Mouse (Mus musculus) neural tube, embryonic 14.5 days (tissue): Measurements from ENCODE around the gene Usp32. TPM values are rescaled to one million over a fixed set of nuclear protein-coding genes. Genes with fewer than 3 reads are reported as not detected.

Experiments
- ATAC-seq: fragments of 200-750 bp; cut with Nextera tagmentation; 2 replicates; pipeline ENCODE4 v1.8.0; 2017; ENCODE audit warnings: low read depth, mild to moderate bottlenecking, moderate TSS enrichment, moderate library complexity
- H3K27ac ChIP-seq: fragments of 300-500 bp; sonication (generic); 2 replicates; pipeline ENCODE4 v1.5.1; 2014; ENCODE audit warnings: low read depth, mild to moderate bottlenecking, control low read depth, low read length, moderate library complexity, mixed read lengths
- H3K27me3 ChIP-seq: fragments of 300-500 bp; sonication (generic); 2 replicates; pipeline ENCODE4 v1.6.1; 2014; ENCODE audit warnings: low read length; ENCODE audit not compliant: control insufficient read depth, insufficient read depth
- H3K36me3 ChIP-seq: fragments of 300-500 bp; sonication (generic); 2 replicates; pipeline ENCODE4 v1.6.1; 2014; ENCODE audit warnings: low read length, mixed read lengths; ENCODE audit not compliant: control insufficient read depth, insufficient read depth
- H3K4me1 ChIP-seq: fragments of 300-500 bp; sonication (generic); 2 replicates; pipeline ENCODE4 v1.6.1; 2014; ENCODE audit warnings: low read length; ENCODE audit not compliant: control insufficient read depth, insufficient read depth
- H3K4me2 ChIP-seq: fragments of 300-500 bp; sonication (generic); 2 replicates; pipeline ENCODE4 v1.6.1; 2014; ENCODE audit warnings: mild to moderate bottlenecking, low read depth, low read length, control low read depth
- H3K4me3 ChIP-seq: fragments of 300-500 bp; sonication (generic); 2 replicates; pipeline ENCODE4 v1.5.1; 2014; ENCODE audit warnings: low read depth, low read length, control low read depth, mixed read lengths
- H3K9ac ChIP-seq: fragments of 300-500 bp; sonication (generic); replicated peaks from 2 replicates; pipeline ENCODE4 v1.6.1; 2014; ENCODE audit warnings: low read depth, mild to moderate bottlenecking, control low read depth, low read length, mixed read lengths
- H3K9me3 ChIP-seq: fragments of 300-500 bp; sonication (generic); 2 replicates; pipeline ENCODE4 v1.6.1; 2016; ENCODE audit warnings: low read length; ENCODE audit not compliant: control insufficient read depth
- WGBS: fragments of 180-500 bp; shearing (Covaris S2); extraction: QIAGEN DNeasy Blood & Tissue Kit; methylation state at CpG from one replicate; pipeline ENCODE4 v1.1.7; 2014; 5-methylcytosine and 5-hydroxymethylcytosine counted together
- polyA plus RNA-seq: library from polyadenylated mRNA; unstranded; fragments of >200 nt; fragmentation: Nextera tagmentation; extraction: Ambion mirVana; gene quantifications from 2 replicates; pipeline ENCODE4 v1.2.1, GENCODE M21; 2014

Usp32 gene
- polyA plus RNA-seq, 1 experiment from 2014 or later, result 21.1 TPM

GRCm38 (mm10) chr11:84966696-84967095, 173.3 kb downstream of the Usp32 start:
- 70% methylated on average over 4 of the region's 4 CpGs for WGBS
- H3K27me3 ChIP-seq, result no peaks in the 10 kb centered on the region
- H3K9ac ChIP-seq, result no peak overlapping the region
- no peak overlapping the region for H3K4me2 ChIP-seq
- peaks cover 7% of the 10 kb centered on the region; the same call in 1 of the 2 replicates for H3K4me1 ChIP-seq
- no peak overlapping the region for H3K4me3 ChIP-seq
- H3K36me3 ChIP-seq, result no peaks in the 10 kb centered on the region
- no peak overlapping the region for H3K27ac ChIP-seq
- H3K9me3 ChIP-seq, result no peaks in the 10 kb centered on the region
- ATAC-seq, result no peak

- Histone ChIP-seq H3K36me3 (no peaks in the 10 kb centered on the region), H3K27me3 (peaks cover 4% of the 10 kb centered on the region; the same call in 1 of the 2 replicates), H3K9me3 (no peaks in the 10 kb centered on the region), H3K4me1 (peaks cover 7% of the 10 kb centered on the region; the same call in 1 of the 2 replicates), H3K9ac (no peak overlapping the region), H3K4me2 (no peak overlapping the region), H3K27ac (no peak overlapping the region), H3K4me3 (no peak overlapping the region)
- WGBS, result 80% methylated on average over 3 of the region's 3 CpGs
- ATAC-seq, result no peak
These were observed 176.4 kb downstream of the Usp32 start for GRCm38 (mm10) chr11:84963556-84963955.

GRCm38 (mm10) chr11:84962536-84962935, 177.4 kb downstream of the Usp32 start:
- no peaks in the 10 kb centered on the region for H3K36me3 ChIP-seq
- ATAC-seq, result no peak
- peaks cover 10% of the 10 kb centered on the region; the same call in 1 of the 2 replicates for H3K27me3 ChIP-seq
- peaks cover 6% of the 10 kb centered on the region; the same call in 1 of the 2 replicates for H3K4me1 ChIP-seq
- no peak overlapping the region for H3K27ac ChIP-seq
- no peak overlapping the region for H3K4me2 ChIP-seq
- no peak overlapping the region for H3K9ac ChIP-seq
- H3K9me3 ChIP-seq, result no peaks in the 10 kb centered on the region
- no peak overlapping the region for H3K4me3 ChIP-seq
- 97% methylated on average over 4 of the region's 4 CpGs for WGBS

GRCm38 (mm10) chr11:84961571-84961970, 178.4 kb downstream of the Usp32 start:
- 96% methylated on average over 4 of the region's 4 CpGs for WGBS
- peaks cover 18% of the 10 kb centered on the region for H3K27me3 ChIP-seq
- H3K4me2 ChIP-seq, result no peak overlapping the region
- no peak overlapping the region for H3K4me3 ChIP-seq
- no peaks in the 10 kb centered on the region for H3K36me3 ChIP-seq
- no peak overlapping the region for H3K9ac ChIP-seq
- no peak for ATAC-seq
- H3K9me3 ChIP-seq, result no peaks in the 10 kb centered on the region
- no peaks in the 10 kb centered on the region for H3K4me1 ChIP-seq
- H3K27ac ChIP-seq, result no peak overlapping the region

GRCm38 (mm10) chr11:84960780-84961179, 179.2 kb downstream of the Usp32 start:
- Histone ChIP-seq H3K9ac (no peak overlapping the region), H3K27me3 (peaks cover 23% of the 10 kb centered on the region), H3K36me3 (no peaks in the 10 kb centered on the region), H3K4me2 (no peak overlapping the region), H3K4me1 (no peaks in the 10 kb centered on the region), H3K4me3 (no peak overlapping the region), H3K9me3 (no peaks in the 10 kb centered on the region), H3K27ac (no peak overlapping the region)
- 72% methylated on average over 6 of the region's 6 CpGs for WGBS
- ATAC-seq, result no peak

- Histone ChIP-seq H3K4me2 (no peak overlapping the region), H3K4me1 (no peaks in the 10 kb centered on the region), H3K9ac (no peak overlapping the region), H3K27me3 (peaks cover 23% of the 10 kb centered on the region), H3K9me3 (no peaks in the 10 kb centered on the region), H3K27ac (no peak overlapping the region), H3K4me3 (no peak overlapping the region), H3K36me3 (no peaks in the 10 kb centered on the region)
- ATAC-seq, result no peak
- 42% methylated on average over 3 of the region's 3 CpGs for WGBS
These were observed 179.7 kb downstream of the Usp32 start for GRCm38 (mm10) chr11:84960291-84960690.

- ATAC-seq, result no peak
- H3K4me1 ChIP-seq, result no peaks in the 10 kb centered on the region
- no peaks in the 10 kb centered on the region for H3K36me3 ChIP-seq
- peaks cover 23% of the 10 kb centered on the region for H3K27me3 ChIP-seq
- 7% methylated on average over 9 of the region's 9 CpGs for WGBS
- no peak overlapping the region for H3K4me3 ChIP-seq
- H3K9ac ChIP-seq, result no peak overlapping the region
- no peak overlapping the region for H3K4me2 ChIP-seq
- no peaks in the 10 kb centered on the region for H3K9me3 ChIP-seq
- H3K27ac ChIP-seq, result no peak overlapping the region
These were observed 180.2 kb downstream of the Usp32 start for GRCm38 (mm10) chr11:84959701-84960181.

GRCm38 (mm10) chr11:84959181-84959580, 180.8 kb downstream of the Usp32 start:
- Histone ChIP-seq H3K4me2 (no peak overlapping the region), H3K27ac (no peak overlapping the region), H3K9me3 (no peaks in the 10 kb centered on the region), H3K27me3 (peaks cover 23% of the 10 kb centered on the region), H3K9ac (no peak overlapping the region), H3K36me3 (no peaks in the 10 kb centered on the region), H3K4me1 (no peaks in the 10 kb centered on the region), H3K4me3 (no peak overlapping the region)
- ATAC-seq, result no peak
- 43% methylated on average over 5 of the region's 5 CpGs for WGBS

- Histone ChIP-seq H3K36me3 (no peaks in the 10 kb centered on the region), H3K9me3 (no peaks in the 10 kb centered on the region), H3K4me2 (peak overlapping the region; percentile 58), H3K9ac (no peak overlapping the region), H3K4me3 (no peak overlapping the region), H3K27ac (no peak overlapping the region), H3K4me1 (no peaks in the 10 kb centered on the region), H3K27me3 (peaks cover 23% of the 10 kb centered on the region)
- 9% methylated on average over 11 of the region's 11 CpGs for WGBS
- no peak for ATAC-seq
These were observed 181.7 kb downstream of the Usp32 start for GRCm38 (mm10) chr11:84958271-84958630.
